Mouse (Mus musculus) liver, postnatal 0 days (tissue): ENCODE measurements around the gene Ptprk.

Experiments used
- CTCF ChIP-seq: sonication (generic); IDR thresholded peaks from 2 replicates; pipeline ENCODE4 v1.5.1; 2016; ENCODE audit warnings: antibody characterized with exemption, low read depth
- EP300 ChIP-seq: IDR thresholded peaks from 2 replicates; pipeline ENCODE4 v1.6.1; 2016; ENCODE audit warnings: antibody characterized with exemption, low read depth, mild to moderate bottlenecking

- TF ChIP-seq CTCF (no peak), EP300 (no peak)
Observed at GRCm38 (mm10) chr10:28164746-28165145, 90.1 kb downstream of the Ptprk start.
